Mouse (Mus musculus) ovary, postnatal 36 days (tissue): ENCODE data around the gene Lrp6.
A peak's percentile ranks its signal among the peaks of the same experiment; 100 is the strongest.

Experiments
- DNase-seq: peaks from one replicate; pipeline ENCODE4 v3.0.0; 2022; ENCODE audit warnings: low spot score, mixed read lengths

Lrp6 gene

DNA sequence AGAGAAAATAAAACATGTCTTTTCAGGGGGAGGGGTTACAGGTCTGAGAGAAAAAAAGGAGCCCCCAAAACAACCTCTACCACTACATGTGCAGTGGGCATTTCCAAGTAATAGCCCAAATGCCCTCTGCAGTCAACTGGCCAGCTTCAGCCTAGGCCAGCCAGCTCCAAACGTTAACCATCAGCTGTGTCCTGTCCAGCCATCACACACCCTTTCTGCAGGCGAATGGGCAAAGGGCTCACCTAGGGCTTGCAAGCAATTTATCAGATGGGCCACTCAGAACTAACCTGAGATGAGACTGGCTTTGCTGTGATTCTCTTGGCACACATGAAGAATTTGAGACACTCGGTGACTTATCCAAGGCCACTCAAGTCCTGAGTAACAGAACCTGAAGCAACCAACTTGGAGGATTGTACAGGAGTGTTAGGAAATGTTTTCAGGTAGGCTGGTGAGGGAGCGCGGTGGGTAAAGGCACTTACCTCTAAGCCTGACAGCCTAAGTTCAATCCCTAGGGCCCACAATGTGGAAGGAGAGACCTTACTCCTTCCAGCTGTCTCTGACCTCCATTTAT, 1.3 kb upstream of the Lrp6 start:
- DNase-seq = no peak

DNA sequence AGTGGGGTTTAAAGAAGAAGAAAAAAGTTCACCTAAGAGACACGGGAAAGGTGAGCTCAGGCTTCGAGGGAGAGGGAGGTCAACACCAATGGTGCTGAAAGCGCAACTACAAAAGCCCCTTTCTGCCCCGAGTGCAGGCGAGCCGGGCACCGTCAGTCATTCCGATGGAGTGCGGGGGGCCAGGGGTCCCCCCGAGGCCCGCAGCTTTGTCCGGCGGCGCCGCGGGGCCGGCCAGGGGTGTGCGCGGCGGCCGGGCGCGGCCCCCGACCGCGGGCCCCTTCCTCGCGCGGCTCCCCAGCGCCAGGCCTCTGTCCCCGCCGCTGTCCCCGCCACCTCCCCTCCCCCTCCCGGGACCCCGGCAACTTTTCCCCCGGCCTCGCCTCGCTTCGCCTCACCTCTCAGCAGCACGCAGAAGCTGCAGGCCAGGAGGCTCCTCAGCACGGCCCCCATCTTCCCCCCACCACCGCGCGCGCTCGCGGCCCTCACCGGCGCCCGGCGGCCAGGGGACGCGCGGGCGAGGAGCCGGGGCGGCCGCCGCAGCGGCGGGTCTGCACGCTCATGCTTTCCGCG, 432 bp downstream of the Lrp6 start:
- no peak for DNase-seq

DNA sequence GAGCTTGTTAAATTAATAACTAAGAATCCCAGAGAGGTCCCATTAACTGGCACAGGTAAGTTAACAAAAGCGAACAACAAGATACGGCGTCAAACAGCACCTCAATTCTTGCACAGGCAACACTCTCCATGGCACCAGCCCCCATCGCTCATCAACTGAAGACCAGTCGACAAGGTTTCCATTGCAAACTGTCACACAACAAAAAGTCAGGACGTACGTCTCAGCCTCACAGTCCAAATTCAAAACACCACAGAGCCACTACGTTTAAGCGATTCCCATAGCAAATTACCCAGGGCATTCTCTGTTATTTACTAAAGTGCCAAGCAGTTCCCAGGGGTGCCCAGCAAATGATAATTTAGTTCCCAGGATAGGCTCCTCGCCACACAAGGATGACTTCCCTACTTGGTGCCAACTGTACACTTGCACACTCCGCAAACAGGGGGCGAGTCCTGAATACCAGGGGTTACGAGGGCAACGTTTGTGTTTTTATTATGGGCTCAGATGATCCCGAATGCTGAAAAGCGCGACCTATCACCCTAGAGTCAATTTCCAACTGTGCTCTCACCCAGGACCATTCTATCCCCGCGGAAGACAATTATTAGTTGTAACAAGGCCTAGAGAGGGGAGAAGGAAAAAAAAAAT, 1.0 kb downstream of the Lrp6 start:
- DNase-seq = no peak

DNA sequence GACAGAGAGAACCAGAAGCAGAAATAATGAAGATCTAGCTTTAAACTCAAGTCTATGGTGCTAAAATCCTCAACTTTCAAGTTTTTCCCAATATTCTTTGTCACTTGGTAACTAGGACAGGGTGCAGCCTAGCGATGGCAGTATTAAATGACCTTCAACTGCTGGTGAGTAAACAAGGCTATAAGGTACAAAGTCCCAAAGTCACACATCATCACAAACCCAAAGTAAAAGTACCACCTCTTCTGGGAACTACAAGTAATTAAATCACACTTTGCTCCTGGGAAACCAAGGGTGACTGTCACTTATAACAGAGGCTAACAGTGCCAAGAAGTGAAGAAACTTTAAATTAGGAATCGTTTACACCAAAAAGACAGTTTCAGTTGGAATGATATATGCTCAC, 2.2 kb downstream of the Lrp6 start:
- no peak for DNase-seq

DNA sequence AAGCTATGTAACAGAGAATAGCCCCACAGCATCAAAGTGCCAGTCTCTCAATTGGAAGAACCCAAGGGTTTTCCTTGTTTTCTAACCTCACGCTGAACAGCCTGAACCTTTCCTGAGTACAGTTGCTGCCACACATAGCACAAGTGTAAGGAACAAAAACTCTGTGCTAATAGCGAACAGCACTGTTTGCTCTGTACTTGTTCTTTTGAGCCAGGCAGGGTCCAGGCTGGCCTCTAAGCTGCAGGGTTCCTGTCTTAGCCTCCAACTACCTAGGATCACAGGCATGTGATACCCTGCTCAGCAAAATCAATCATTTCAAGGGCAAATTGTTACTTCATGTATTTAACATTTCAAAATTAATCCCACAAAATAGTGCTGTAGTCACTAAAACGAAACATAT, 7.1 kb downstream of the Lrp6 start:
- DNase-seq = no peak

DNA sequence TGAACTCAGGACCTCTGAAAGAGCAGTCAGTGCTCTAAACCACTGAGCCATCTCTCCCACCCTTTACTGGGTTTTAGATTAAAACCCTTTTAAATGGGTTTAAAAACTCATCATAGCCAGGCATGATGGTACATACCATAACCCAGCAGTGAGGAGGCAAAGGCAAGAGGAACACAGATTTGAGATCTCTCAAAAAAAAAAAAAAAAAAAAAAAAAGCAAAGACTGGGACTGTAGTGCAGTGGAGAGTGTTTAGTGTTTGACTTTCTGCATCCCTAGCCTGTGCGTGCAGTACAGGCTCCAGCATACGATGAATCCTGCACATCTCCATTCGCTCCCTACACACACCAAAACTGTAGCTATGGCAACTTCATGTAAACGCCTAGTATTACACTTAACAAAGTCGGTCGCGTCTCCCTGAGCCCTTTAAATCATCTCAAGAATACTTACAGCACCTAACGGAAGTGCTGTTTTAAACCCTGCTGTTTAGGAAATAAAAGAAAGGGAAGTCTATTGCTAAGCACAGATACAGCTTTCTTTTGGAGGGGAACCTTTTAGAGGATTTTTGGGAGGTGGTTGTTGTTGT, 8.1 kb downstream of the Lrp6 start:
- no peak for DNase-seq

DNA sequence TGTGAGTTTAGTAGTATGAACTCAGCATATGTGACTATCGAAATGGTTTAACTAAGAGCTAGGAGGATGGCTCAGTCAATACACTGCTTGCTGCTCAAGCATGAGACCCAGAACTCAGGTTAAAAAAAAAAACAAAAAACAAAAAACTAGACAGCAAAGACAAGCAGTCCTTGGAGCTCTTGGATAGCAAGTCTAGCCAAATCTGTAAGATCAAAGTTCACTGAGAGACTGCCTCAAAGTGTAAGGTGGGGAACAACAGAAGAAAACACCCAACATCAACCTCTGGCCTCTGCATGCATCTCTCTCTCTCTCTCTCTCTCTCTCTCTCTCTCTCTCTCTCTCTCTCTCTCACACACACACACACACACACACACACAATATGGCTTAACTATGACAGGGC, 9.7 kb downstream of the Lrp6 start:
- no peak for DNase-seq

DNA sequence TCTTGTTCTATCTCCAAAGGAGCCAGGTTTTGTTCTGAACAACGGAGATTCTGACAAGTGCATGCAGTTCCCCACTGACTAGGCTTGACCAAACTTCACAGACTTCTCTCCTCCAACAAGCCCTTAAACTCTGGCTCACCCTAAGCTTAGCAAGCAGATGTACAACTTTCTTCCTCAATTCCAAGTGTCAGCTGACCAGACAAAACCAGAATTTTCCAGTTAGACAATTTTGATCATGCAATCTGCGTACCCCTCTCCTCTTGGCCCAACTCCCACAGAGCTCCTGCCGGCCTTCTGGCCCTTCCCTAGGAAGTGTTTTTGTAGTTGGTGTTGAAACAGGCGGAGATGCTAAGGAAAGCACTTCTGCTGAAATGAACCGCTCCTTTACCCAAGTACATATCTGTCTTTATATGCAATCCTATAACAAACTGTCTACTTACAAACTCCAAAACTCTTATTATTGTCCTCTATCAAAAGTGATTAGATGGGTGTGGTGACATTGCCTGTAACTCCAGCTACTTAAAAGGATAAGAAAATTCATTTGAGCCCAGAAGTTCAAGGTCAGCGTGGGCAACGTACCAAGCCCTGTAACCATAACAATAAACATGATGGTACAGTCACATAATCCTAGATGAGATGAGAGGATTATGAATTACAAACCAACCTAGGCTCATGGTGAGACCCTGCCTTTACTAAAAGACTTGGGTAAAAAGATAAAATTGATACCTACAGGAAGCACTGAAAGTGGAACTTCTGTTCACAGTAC, 10.4 kb downstream of the Lrp6 start:
- DNase-seq = peak; percentile 31

DNA sequence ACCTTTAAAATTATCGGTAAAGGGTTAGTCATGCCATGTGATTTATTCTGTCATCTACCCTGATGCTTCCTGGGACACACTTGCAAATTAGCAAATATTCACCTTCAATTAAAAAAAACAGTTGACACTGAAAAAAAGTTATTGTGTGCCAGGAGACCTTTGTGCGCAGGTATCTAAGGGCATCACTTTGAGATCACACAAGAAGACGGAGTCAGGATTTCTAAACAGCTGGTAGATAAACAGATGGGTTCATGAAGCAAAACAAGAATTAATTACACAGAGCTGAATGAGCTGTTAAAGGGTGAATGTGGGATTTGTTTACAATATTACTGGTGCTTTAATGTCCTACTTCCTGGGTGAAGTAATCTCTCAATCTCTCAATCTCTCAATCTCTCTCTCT, 11.6 kb downstream of the Lrp6 start:
- DNase-seq = no peak

DNA sequence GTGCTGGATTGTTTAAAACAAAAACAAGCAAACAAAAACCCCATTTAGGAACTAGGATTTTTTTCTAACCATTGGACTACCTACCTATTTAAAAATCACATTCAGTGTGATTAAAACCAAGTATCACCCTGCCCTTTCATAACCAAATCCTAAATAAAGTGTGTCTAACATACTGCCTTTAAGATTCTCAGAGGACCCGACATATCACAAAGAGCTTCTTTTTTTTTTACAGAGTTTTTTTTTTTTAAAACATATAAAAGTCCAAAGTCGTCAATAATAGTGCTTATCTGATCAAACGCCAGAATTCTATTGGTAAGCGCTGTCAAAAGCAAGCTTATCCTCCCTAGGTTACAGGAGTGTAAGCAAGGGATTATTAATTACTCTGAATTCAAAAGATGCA, 12.5 kb downstream of the Lrp6 start:
- DNase-seq = no peak

DNA sequence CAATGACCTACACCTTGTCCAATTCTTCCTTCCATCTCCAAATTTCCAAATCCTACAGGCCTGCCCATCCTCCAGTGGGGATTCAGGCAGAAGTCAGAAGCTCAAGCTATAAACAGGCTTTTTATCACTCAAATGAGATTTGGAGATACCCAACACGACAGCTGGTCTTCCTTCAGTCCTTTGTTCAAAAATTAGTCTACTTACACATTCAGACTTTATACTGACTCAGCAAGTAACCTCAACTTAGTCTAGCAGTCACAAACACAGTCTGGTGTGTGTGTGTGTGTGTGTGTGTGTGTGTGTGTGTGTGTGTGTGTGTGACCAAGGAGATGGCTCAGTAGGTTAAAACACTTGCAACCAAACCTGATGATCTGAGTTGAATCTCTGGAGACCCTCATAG, 15.8 kb downstream of the Lrp6 start:
- no peak for DNase-seq

DNA sequence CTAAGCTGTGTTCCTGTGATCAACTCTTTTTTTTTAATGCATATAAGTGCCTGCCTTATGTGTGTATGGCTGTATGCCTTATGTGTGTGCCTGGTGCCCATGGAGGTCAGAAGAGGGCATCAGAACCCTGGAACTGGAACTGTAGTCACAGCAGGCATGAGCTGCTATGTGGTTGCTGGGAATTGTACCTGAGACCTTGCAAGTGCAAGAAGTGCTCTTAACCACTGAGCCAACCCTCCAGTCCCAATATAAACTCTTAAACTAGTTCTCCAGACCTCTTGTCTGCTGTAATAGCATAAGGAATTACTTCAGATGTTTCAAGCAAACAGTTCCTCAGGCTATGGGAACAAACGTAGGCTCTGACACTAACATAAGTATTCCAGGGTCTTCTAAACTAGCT, 16.4 kb downstream of the Lrp6 start:
- no peak for DNase-seq

DNA sequence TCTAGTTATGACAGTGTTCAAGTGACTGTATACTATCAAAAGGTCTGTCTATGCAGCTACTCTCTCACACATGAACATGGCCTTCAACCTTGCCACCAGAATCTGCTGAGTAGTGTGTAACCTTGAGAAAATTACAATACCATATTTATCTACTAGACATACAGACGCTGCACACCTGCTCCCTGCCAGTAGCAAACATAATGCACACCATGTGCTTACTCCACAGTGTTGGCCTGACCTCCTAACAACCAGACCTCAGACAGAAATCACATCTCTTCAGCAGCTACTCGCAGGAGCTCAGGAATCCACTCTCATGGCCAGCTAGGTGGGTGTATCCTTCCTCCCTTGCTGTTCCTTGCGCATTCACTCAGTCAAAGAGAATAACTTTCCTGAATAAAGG, 21.9 kb downstream of the Lrp6 start:
- no peak for DNase-seq

DNA sequence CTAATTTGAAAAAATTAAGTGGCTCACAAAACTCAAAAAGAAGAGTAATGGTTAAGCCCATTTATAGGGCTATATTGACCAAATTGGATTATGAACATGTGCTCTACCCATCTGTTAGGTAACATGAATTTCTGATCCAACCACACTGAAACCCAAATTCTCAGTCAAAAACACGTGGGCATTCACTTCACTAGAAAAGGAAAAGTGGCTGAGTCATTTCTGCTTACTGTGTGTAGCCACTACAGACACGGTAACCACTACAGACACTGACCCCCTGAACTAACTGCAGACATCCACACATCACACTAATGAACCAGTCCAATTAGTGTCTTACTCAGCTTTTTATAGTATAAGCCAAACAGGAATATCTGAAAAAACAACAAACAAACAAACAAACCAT, 22.7 kb downstream of the Lrp6 start:
- DNase-seq = no peak

DNA sequence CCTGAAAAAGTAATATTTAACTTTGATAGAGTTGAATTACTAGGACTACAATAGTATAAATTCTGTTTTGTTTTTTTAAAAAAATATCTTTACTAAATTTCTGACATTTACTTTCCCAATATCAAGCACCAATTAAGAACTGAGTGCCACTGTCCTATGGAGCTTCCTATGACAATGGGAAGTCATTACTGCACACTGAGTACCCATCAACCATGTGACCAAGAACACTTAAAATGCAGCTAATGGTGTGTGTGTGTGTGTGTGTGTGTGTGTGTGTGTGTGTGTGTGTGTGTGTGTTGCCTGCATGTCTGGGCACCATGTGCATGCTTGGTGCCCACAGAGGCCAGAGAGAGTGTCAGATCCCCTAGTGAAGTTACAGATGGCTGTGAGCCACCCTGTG, 23.2 kb downstream of the Lrp6 start:
- DNase-seq = no peak

DNA sequence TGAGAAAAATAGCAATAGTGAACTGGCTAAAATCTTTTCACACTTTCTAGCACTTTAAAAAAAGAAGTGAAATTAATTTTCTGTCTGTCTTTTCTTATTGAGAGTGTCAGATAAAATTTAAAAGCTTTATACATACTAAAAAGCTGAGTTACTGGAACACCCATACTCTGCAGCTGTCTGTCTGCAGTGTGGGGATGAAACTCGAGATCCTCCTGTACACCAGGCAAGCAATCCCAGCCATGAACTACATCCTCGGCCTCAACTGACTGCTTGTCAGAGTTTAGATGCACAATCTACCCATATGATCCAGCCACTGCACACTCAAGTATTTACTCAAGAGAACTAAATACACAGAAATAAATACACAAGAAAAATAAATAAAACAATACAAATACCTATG, 24.4 kb downstream of the Lrp6 start:
- no peak for DNase-seq

DNA sequence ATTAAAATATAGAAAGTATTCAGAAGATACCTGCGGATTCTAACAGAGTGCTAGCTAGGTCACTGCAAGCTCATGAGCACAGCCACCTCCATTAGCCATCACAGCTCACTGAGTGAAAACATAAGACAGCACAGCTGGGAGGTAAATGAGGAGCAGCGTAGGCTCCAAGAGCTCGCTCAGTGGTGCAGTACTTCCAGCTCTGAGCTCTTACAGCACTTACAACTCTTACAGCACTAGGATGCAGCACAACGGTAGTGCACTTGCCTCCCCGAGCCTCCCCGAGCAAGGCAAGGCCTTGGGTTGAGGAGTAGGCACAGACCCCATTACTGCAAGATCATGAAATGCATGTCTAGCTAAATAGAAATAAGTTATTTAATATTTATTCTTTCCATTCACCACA, 26.6 kb downstream of the Lrp6 start:
- no peak for DNase-seq

DNA sequence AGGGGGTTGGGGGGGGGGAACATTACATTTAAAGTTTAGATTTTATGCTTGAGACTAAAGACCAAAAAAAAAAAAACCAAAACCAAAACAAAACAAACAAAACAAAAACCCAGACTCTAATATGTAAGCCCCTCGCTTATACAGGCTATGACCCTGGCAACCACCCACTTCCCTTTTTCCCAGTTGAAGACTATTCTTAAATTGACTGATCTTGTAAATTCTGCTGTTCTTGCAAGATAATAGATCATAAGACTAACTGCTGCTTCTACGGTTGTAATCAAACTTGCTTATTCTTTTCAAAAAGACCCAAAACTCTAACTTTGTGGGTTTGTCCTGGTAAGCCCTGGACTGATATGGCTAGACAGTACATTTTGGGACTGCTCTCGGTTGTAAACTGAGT, 27.3 kb downstream of the Lrp6 start:
- DNase-seq = no peak

DNA sequence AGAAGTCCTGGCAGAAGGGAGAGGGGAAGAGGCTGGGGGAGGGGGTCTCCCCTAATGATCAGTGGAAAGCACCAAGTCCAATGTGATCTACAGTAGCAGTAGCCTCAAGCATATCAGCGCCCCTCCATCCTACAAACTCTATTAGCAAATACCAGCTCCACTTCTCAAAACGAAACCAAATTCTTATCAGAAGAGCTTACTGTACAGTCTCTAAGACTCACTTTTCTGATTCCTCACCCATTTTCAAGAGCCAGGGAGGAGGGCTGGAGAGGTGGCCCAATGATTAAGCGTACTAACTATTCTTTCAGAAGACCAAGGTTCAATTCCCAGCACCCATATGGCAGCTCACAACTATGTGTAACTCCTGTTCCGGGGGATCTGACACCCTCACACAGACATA, 28.0 kb downstream of the Lrp6 start:
- DNase-seq = no peak

DNA sequence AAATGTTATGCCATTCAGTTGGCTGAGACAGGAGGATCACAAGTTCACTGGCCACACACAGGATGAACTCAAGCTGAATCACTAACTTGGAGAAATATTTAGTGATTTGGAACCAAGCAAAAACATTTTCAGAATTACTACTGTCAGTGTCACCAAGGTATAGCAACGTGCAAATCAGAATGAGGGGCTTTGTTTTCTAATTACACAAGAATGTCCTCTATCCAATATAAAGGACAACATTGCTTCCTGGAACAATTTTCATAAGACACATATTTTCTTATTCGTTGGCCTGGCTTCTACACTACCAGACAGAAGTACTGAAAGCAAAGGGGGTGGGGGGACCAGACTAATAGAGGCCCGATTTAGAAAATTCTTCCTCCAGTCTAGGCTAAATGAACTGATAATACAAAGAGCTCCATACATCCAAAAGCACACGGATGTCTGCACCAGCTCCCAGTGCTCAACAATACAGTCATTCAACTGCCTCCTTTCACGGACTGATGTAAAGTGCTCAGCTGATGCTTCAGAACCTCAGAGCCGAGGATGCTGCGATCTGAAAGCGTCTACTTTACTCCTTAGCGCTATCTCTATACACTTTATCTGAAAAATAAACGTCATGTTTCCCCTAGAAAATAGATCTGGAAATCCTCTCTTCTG, 29.2 kb downstream of the Lrp6 start:
- DNase-seq = no peak

DNA sequence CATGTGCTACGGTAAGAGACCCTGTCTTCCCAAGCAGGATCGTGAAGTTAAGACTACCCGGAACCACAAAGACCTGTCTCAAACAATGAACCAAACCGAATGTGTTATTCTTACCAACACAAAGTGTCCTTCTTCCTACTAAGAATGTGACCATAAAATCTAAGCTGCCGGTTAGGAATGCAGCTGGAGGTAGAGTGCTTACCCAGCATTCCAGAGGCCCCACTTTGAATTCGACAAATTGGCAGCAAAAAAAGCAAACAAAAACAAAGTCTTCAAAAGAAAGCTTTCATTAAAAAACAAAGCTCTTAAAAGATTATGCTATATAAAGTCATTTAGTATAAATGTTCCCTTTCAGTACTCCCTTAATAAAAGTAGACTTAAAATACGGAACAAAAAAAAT, 31.6 kb downstream of the Lrp6 start:
- no peak for DNase-seq

DNA sequence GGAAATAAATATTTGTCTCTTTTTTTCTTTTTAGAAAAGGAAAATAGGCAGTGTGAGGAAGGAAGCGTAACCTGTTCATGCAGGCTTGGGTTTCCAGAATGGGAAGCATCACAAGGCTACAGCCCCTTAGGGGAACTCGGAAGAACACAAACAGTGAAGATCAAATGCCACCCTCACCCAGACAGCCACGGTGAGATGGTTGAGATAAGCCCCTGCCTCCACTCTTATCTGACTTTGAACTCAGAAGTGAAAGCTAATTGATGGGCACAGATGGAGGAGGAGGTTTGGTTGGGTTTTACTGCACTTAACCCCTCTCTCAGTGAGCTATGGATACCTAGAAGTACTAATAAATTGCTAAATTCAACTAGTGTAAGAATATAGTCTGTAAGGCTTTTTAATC, 33.7 kb downstream of the Lrp6 start:
- DNase-seq = no peak

DNA sequence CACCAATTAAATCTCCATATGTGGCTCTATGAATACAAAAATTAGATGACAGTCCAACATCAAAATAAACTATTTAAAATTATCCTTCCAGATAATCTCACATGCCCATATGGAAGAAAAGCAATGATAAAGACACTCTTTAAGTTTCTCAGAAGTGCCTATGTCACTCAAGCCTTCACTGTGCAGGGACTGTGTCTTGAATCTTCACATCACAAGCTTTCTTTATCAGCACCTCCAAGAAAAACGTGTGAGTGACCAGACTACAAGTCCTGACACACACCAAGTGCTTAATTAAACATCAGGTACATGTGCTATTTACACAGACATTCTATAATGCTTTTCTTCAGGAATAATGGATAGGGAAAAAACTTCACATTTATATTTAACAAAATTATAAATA, 34.8 kb downstream of the Lrp6 start:
- DNase-seq = no peak
